Mouse (Mus musculus): ENCODE results near the gene Cenpb.

- TF ChIP-seq CTCF (conservative IDR thresholded peaks at IDR 0.05; ENCODE audit: low read length) (no peak), NANOG (IDR thresholded peaks at IDR 0.05; ENCODE audit: borderline replicate concordance, low read length) (no peak)
Measured at GRCm38 (mm10) chr2:131179246-131179886, 501 bp downstream of the Cenpb start.

Measured in E14TG2a.4 (cell line).